Mouse (Mus musculus) C2C12 (cell line): Measurements from ENCODE around the gene Clrn1.

Experiments
- CEBPB ChIP-seq: IDR thresholded peaks from one replicate; pipeline ENCODE4 v1.6.1; 2011; ENCODE audit warnings: low read depth, mild to moderate bottlenecking, control low read depth, moderate library complexity
- CTCF ChIP-seq: IDR thresholded peaks from one replicate; pipeline ENCODE4 v1.5.1; 2011; ENCODE audit not compliant: control insufficient read depth, insufficient read depth, insufficient read length
- FOSL1 ChIP-seq: IDR thresholded peaks from one replicate; pipeline ENCODE4 v1.8.0; 2011; ENCODE audit warnings: mild to moderate bottlenecking, low read length; ENCODE audit not compliant: poor library complexity, insufficient read depth, severe bottlenecking
- MAX ChIP-seq: IDR thresholded peaks from one replicate; pipeline ENCODE4 v1.6.1; 2011; ENCODE audit warnings: mild to moderate bottlenecking, control low read depth
- MYOG ChIP-seq: IDR thresholded peaks from one replicate; pipeline ENCODE4 v1.6.1; 2011; ENCODE audit not compliant: control insufficient read depth, insufficient read length; ENCODE audit errors: extremely low read depth
- USF1 ChIP-seq: IDR thresholded peaks from one replicate; pipeline ENCODE4 v1.6.1; 2011; ENCODE audit warnings: low read depth, mild to moderate bottlenecking, control low read depth, moderate library complexity

GRCm38 (mm10) chr3:58904656-58905055 is 19.5 kb upstream of the Clrn1 start:
- TF ChIP-seq CTCF (no peak), MAX (no peak), FOSL1 (no peak), USF1 (no peak), CEBPB (no peak), MYOG (no peak)
